Mouse (Mus musculus): ENCODE measurements around the gene 2610318N02Rik. TPM values are rescaled to one million over a fixed set of nuclear protein-coding genes. Genes with fewer than 3 reads are reported as not detected.

Gene 2610318N02Rik
- polyA plus RNA-seq, 1 experiment from 2014 or later: 153 TPM

GRCm38 (mm10) chr16:17132089-17132905 lies 7.3 kb upstream of the 2610318N02Rik start, which contains the start of gene Sdf2l1:
Sdf2l1 (minus strand) TSS chr16:17132383.
- peak within 1 kb of the TSS; percentile 93 for H3K27ac ChIP-seq
- H3K4me3 ChIP-seq: peak within 1 kb of the TSS; percentile 82
- 0 out of 2 replicates have a peak, but pooled peaks cover 3% of the 10 kb centered on the region for H3K27me3 ChIP-seq (ENCODE audit: poor library complexity, severe bottlenecking)
- peaks cover 25% of the 10 kb centered on the region for H3K4me1 ChIP-seq
- peak; percentile 99 for DNase-seq (ENCODE audit: extremely low spot score, low spot score)
- H3K9me3 ChIP-seq: no peaks in the 10 kb centered on the region
- WGBS: under 1% methylated on average over 47 of the region's 47 CpGs
- H3K36me3 ChIP-seq (replicated peaks): peaks cover 14% of the 10 kb centered on the region

GRCm38 (mm10) chr16:17131191-17132088 lies 6.5 kb upstream of the 2610318N02Rik start:
- Histone ChIP-seq H3K36me3 (replicated peaks) (peaks cover 14% of the 10 kb centered on the region), H3K9me3 (no peaks in the 10 kb centered on the region), H3K4me1 (peaks cover 25% of the 10 kb centered on the region), H3K27me3 (ENCODE audit: poor library complexity, severe bottlenecking) (0 out of 2 replicates have a peak, but pooled peaks cover 3% of the 10 kb centered on the region), H3K27ac (peak overlapping the region; percentile 93), H3K4me3 (peak overlapping the region; percentile 82)
- 4% methylated on average over 43 of the region's 43 CpGs for WGBS
- DNase-seq (ENCODE audit: extremely low spot score, low spot score): peak; percentile 43

GRCm38 (mm10) chr16:17127292-17127691 lies 2.3 kb upstream of the 2610318N02Rik start:
- no peak overlapping the region for H3K4me3 ChIP-seq
- H3K27me3 ChIP-seq (ENCODE audit: poor library complexity, severe bottlenecking): no peaks in the 10 kb centered on the region
- H3K27ac ChIP-seq: no peak overlapping the region
- no peaks in the 10 kb centered on the region for H3K9me3 ChIP-seq
- DNase-seq (ENCODE audit: extremely low spot score, low spot score): no peak
- H3K4me1 ChIP-seq: peaks cover 48% of the 10 kb centered on the region
- H3K36me3 ChIP-seq (replicated peaks): peaks cover 29% of the 10 kb centered on the region
- 100% methylated on average over 1 of the region's 1 CpGs for WGBS

- no peaks in the 10 kb centered on the region for H3K9me3 ChIP-seq
- DNase-seq (ENCODE audit: extremely low spot score, low spot score): peak; percentile 84
- peaks cover 44% of the 10 kb centered on the region for H3K36me3 ChIP-seq (replicated peaks)
- H3K4me1 ChIP-seq: peaks cover 43% of the 10 kb centered on the region
- H3K27me3 ChIP-seq (ENCODE audit: poor library complexity, severe bottlenecking): no peaks in the 10 kb centered on the region
- under 1% methylated on average over 22 of the region's 22 CpGs for WGBS
- peak overlapping the region; percentile 73 for H3K4me3 ChIP-seq
- H3K27ac ChIP-seq: peak overlapping the region; percentile 93
These were observed 672 bp downstream of the 2610318N02Rik start for GRCm38 (mm10) chr16:17124119-17124870.

GRCm38 (mm10) chr16:17121569-17121968 lies 3.4 kb downstream of the 2610318N02Rik start:
- 47% methylated on average over 11 of the region's 14 CpGs for WGBS
- peaks cover 43% of the 10 kb centered on the region for H3K4me1 ChIP-seq
- DNase-seq (ENCODE audit: extremely low spot score, low spot score): no peak
- no peaks in the 10 kb centered on the region for H3K27me3 ChIP-seq (ENCODE audit: poor library complexity, severe bottlenecking)
- peak overlapping the region; percentile 2; the same call in 1 of the 2 replicates for H3K27ac ChIP-seq
- peaks cover 72% of the 10 kb centered on the region for H3K36me3 ChIP-seq (replicated peaks)
- peak overlapping the region; percentile 31 for H3K4me3 ChIP-seq
- no peaks in the 10 kb centered on the region for H3K9me3 ChIP-seq

GRCm38 (mm10) chr16:17117309-17117799 lies 7.6 kb downstream of the 2610318N02Rik start:
- 95% methylated on average over 5 of the region's 5 CpGs for WGBS
- Histone ChIP-seq H3K27ac (no peak overlapping the region), H3K27me3 (ENCODE audit: poor library complexity, severe bottlenecking) (no peaks in the 10 kb centered on the region), H3K9me3 (no peaks in the 10 kb centered on the region), H3K4me3 (no peak overlapping the region), H3K36me3 (replicated peaks) (peaks cover 100% of the 10 kb centered on the region), H3K4me1 (peaks cover 11% of the 10 kb centered on the region)
- no peak for DNase-seq (ENCODE audit: extremely low spot score, low spot score)

GRCm38 (mm10) chr16:17110771-17111743 lies 13.9 kb downstream of the 2610318N02Rik start, which contains the start of gene Ppil2:
Ppil2 (minus strand) TSS chr16:17111257.
- Histone ChIP-seq H3K27me3 (ENCODE audit: poor library complexity, severe bottlenecking) (no peaks in the 10 kb centered on the region), H3K27ac (peak within 1 kb of the TSS; percentile 84), H3K36me3 (replicated peaks) (peaks cover 72% of the 10 kb centered on the region), H3K4me1 (peaks cover 13% of the 10 kb centered on the region), H3K4me3 (peak within 1 kb of the TSS; percentile 87), H3K9me3 (no peaks in the 10 kb centered on the region)
- WGBS: 10% methylated on average over 38 of the region's 38 CpGs
- DNase-seq (ENCODE audit: extremely low spot score, low spot score): peak; percentile 77

- Histone ChIP-seq H3K4me1 (peaks cover 2% of the 10 kb centered on the region; the same call in 1 of the 2 replicates), H3K9me3 (no peaks in the 10 kb centered on the region), H3K27ac (no peak overlapping the region), H3K36me3 (replicated peaks) (peaks cover 95% of the 10 kb centered on the region), H3K27me3 (ENCODE audit: poor library complexity, severe bottlenecking) (no peaks in the 10 kb centered on the region), H3K4me3 (no peak overlapping the region)
- no peak for DNase-seq (ENCODE audit: extremely low spot score, low spot score)
- WGBS: 94% methylated on average over 4 of the region's 4 CpGs
These were observed 20.4 kb downstream of the 2610318N02Rik start for GRCm38 (mm10) chr16:17104600-17104999.

- no peaks in the 10 kb centered on the region for H3K9me3 ChIP-seq
- no peak overlapping the region for H3K27ac ChIP-seq
- no peak for DNase-seq (ENCODE audit: extremely low spot score, low spot score)
- 95% methylated on average over 7 of the region's 7 CpGs for whole genome bisulfite sequencing
- peaks cover 98% of the 10 kb centered on the region for H3K36me3 ChIP-seq (replicated peaks)
- no peak overlapping the region for H3K4me3 ChIP-seq
- no peaks in the 10 kb centered on the region for H3K4me1 ChIP-seq
- H3K27me3 ChIP-seq (ENCODE audit: poor library complexity, severe bottlenecking): no peaks in the 10 kb centered on the region
These were observed 22.2 kb downstream of the 2610318N02Rik start for GRCm38 (mm10) chr16:17102630-17103220.

- WGBS: 95% methylated on average over 3 of the region's 3 CpGs
- no peaks in the 10 kb centered on the region for H3K9me3 ChIP-seq
- no peaks in the 10 kb centered on the region for H3K4me1 ChIP-seq
- peaks cover 100% of the 10 kb centered on the region for H3K36me3 ChIP-seq (replicated peaks)
- DNase-seq (ENCODE audit: extremely low spot score, low spot score): no peak
- no peak overlapping the region for H3K27ac ChIP-seq
- H3K4me3 ChIP-seq: no peak overlapping the region
- H3K27me3 ChIP-seq (ENCODE audit: poor library complexity, severe bottlenecking): no peaks in the 10 kb centered on the region
These were observed 28.0 kb downstream of the 2610318N02Rik start for GRCm38 (mm10) chr16:17096938-17097337.

GRCm38 (mm10) chr16:17088346-17088745 lies 36.6 kb downstream of the 2610318N02Rik start:
- no peak for DNase-seq (ENCODE audit: extremely low spot score, low spot score)
- H3K4me1 ChIP-seq: no peaks in the 10 kb centered on the region
- H3K27me3 ChIP-seq (ENCODE audit: poor library complexity, severe bottlenecking): no peaks in the 10 kb centered on the region
- H3K9me3 ChIP-seq: no peaks in the 10 kb centered on the region
- WGBS: 86% methylated on average over 3 of the region's 3 CpGs
- H3K36me3 ChIP-seq (replicated peaks): peaks cover 100% of the 10 kb centered on the region
- H3K4me3 ChIP-seq: no peak overlapping the region
- H3K27ac ChIP-seq: no peak overlapping the region
